Mouse (Mus musculus) c-Kit-positive CD71-negative TER-119-negative erythroid progenitor cells, embryonic 14.5 days (primary cell): ENCODE data around the gene Hsd3b6.
"Not testable (repeated sequence)": the region's sequence is repeated elsewhere in the genome, so short reads cannot be mapped to it uniquely, and the experiment has no call there.

Experiments
- DNase-seq: peaks from one replicate; pipeline ENCODE4 v3.0.0-alpha.2; 2013; ENCODE audit warnings: low read depth

Hsd3b6 gene

GRCm38 (mm10) chr3:98814101-98814670 lies at the start of gene Hsd3b6:
Gene Hsd3b6 (minus strand): TSS chr3:98814443.
- DNase-seq = no peak

DNA sequence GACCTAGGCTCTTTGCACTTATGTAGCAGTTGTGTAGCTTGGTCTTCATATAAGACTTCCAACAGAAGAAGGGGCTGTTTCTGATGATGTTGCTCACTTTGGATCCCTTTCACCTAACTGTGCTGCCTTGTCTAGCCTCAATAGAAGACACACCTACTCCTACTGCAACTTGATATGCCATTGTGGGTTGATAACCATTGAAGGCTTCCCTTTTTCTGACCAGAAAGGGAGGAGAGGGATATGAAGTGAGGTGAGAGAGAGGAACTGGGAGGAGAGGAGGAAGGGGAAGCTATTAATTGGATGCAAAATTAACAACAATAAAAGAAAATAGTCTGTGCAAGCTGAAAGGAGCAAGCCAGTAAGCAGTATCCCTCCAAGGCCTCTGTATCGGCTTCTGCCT lies 48.6 kb upstream of the Hsd3b6 start:
- DNase-seq = no peak

DNA sequence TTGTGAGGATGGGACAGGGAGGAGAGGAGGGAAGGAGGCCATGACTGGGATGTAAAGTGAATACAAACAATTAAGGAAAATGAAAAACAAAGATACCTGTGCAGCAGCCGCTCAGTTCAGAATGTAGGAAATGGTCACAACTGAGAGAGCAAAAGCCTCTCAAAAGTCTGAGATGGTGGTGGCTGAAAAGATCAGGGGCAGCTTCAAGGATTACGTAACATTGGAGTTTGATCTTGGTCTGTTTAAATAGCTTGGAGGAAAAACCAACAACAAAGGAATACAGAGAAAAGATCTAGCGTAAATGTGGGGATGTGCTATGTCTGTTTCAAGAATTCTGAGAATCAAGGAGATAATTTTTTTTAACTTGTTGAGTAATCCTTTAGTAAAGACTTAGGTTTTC lies 45.3 kb upstream of the Hsd3b6 start, which contains the start of gene Hsd3b1:
TSS of gene Hsd3b1 (minus strand) at position 219 of the 400 bp plus-strand sequence.
- DNase-seq = no peak

- DNase-seq = no peak
Measured at GRCm38 (mm10) chr3:98858051-98858450, 43.8 kb upstream of the Hsd3b6 start.

DNA sequence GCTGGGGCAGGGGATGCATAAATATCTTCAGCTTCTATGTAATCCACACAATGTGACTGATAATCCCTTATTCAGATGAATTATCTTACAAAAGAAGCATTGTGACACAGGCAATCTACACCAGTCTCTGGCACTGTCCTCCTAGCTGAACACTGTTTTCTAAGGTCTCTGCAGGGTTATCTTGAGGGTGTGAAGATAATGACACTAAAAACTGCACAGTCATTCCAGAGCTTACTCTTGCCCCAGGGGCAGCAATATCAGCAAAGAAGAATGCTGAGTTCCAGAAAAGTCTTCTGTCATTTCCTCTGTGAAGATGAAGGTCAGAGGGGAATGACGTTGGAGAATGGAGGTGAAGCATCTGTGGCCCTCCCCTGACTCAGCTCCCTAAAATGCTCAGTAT lies 42.6 kb upstream of the Hsd3b6 start:
- no peak for DNase-seq

DNA sequence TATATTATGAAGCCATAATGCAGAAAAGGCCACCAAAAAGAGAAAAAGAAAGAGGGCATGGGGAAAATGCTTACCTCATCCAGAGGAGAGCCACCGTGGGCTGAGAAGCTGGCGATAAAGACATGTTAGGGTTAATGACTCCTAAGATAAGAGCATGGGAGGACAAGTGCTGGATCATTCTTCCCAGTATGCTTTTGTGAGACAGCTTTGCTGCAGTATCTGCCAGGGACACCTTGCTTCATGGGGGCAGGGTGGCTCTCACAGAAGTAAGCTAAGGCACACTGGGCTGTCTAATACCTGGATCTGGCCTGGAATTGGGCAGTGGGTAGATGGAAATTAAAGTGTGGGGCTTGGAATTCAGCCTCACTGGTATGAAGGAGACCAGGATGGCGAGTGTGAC lies 40.9 kb upstream of the Hsd3b6 start:
- no peak for DNase-seq

DNA sequence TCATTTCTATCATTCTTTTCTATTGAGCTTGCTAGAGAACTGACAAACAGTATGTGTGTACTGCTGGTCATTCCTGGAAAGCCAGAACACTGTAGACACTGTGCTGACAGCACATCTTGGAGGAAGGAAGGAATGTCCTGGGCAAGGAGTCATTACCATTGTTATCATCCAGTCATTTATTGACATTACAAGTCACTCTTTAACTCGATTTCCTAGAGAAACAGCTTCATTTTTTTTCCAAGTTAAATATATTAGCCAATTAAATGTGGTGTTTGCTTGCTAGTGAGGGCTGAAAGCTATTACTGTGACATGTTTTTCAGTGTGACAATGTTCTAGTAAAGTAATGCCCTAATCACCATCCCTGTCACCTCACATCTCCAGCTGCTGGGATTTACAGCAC lies 39.4 kb upstream of the Hsd3b6 start:
- no peak for DNase-seq

DNA sequence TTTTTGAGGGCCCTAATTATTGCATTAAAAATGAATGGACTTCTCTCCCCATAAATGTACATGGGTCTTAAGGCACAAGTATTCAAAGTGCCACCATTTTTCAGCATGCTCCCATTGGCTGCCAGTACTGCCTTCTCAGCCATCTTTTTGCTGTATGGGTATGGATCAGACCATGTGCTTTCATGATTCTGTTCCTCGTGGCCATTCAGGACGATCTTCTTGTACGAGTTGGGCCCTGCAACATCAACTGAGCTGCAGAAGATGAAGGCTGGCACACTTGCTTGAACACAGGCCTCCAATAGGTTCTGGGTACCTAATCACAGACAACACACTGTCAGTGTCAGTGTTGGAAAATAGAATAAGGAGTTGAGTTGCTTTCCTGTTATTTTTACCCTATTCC lies 38.8 kb upstream of the Hsd3b6 start:
- DNase-seq = no peak

- no peak for DNase-seq
Measured at GRCm38 (mm10) chr3:98852631-98853030, 38.4 kb upstream of the Hsd3b6 start.

DNA sequence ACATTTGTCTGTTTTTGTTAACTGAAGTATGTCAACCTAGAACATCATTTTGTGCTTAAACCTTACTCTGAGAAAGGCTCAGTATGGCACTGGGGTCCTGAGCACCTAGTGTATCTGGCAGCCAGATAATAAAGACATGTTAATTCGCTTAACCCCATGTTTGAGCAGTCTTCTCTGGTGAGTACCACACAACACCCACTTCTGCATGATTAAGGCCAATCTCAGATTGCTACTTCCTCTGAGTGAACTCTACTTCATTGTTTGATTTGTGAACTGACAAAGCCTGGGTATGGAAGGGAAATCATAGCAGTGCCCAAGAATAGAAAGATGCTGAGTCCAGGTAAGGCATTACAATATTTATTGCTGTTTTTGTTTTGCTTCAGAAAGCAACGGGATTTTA lies 37.6 kb upstream of the Hsd3b6 start:
- DNase-seq = no peak

DNA sequence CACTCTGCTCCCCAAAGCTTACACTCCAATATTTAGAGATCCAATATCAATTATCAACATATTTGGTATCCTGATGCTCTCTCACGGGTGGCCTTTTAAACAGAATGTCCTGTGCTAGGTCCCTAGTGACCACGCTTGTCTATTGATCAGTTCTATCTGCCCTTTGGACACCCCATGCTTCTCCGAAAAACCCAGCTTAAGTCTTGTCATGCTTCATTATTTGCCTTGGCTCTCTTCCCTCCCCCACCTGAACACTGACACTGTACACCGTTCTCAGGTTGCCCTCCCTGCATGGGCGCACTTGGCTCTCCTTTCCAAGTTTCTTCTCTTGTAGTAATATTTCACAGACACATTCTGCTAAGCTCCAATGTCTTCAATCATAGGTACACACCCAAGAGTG lies 36.0 kb upstream of the Hsd3b6 start:
- DNase-seq = no peak

GRCm38 (mm10) chr3:98848898-98849297 lies 34.7 kb upstream of the Hsd3b6 start:
- DNase-seq = no peak

DNA sequence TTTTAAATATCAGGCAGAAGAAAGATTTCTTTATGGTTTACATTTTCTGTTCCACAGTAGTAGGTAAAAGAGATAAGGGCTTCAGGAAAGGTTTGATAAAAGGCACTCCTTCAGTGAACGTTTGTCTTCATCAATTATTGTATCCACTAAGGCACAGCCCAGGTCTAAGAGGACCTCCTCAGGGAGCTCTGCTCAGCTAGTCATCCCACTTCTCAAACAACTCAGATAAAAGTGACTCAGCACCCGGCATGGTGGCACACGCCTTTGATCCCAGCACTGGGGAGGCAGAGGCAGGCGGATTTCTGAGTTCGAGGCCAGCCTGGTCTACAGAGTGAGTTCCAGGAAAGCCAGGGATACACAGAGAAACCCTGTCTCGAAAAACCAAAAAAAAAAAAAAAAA lies 1.6 kb downstream of the Hsd3b6 start:
- DNase-seq = not testable (repeated sequence)

DNA sequence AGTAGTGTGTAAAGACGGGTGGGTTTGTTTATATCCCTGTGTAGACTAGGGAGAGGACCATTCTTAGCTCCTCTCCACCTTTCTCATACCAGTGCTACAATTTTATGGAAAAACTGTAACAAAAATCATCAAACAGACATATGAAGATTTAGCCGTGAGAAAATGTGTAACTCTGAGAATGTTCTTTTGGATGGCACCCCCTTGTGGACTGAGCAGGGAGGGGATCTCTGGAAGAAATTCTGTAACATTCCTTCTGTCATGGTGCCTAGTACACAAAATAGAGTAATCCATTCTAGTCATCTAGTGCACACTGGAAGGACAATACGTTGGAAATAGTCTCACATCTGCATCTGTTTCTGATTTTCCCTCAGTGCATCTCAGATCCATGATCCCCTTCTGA lies 9.2 kb downstream of the Hsd3b6 start:
- not testable (repeated sequence) for DNase-seq

DNA sequence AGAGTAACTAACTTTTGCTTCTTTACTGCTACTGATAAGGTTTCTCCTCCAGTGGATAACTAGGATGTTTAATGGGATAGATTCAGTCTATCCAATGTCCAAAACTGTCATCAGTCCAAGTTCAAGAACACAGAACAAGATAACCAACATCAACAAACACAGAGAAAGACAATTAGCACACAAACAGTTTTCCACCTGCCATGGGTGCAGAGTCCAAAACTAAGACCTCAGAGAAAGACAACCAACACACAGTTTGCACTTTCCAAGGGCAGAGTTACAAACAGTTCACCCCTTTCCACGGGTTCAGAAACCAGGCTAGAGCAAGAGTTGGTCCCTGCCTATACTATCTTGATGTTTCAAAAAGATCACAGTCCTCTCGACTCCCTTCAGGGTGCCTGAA lies 27.7 kb downstream of the Hsd3b6 start:
- no peak for DNase-seq

GRCm38 (mm10) chr3:98782181-98782868 lies 31.9 kb downstream of the Hsd3b6 start:
- no peak for DNase-seq

DNA sequence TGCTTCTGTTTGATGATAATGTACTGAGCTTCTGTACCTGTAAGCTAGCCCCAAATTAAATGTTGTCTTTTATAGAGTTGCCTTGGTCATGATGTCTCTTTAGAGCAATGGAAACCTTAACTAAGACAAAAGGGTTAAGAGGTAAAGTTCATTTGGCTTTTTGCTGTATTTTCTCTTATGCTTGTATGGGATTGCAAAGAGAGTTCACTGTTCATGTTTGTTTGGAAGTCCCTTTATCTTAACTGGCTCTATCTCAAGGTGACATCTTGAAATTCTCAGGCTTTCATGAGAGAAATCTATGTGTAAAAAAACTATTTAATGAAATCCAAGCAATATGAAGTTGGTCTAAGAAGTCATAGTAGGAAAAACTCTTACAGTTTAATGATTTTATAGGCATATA lies 33.3 kb downstream of the Hsd3b6 start:
- no peak for DNase-seq

DNA sequence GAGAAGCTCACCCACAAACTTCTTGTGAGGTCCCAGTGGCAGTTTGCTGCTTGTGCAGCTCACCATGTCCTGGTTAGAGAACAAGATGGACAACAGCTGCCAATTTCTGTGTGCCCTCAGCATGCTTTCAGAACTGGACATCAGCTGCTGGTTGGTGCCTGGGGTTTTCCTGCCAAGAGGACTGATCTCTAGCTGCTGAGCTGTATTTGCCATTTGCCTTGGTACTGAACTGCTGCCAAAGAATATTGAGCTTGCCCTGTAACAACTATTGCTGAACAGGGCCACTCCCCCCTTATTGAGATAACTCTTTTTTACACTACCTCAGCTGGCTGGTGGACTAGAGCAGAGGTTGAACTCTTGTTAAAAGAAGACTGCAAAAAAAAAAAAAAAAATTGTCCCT lies 50.1 kb downstream of the Hsd3b6 start:
- no peak for DNase-seq

GRCm38 (mm10) chr3:98756836-98757235 lies 57.4 kb downstream of the Hsd3b6 start:
- no peak for DNase-seq
